Mouse (Mus musculus) myocyte (in vitro differentiated cells): Measurements from ENCODE around the gene Slc38a11. TPM values are rescaled to one million over a fixed set of nuclear protein-coding genes. Genes with fewer than 3 reads are reported as not detected.

Experiments
- H3K27me3 ChIP-seq: one replicate; pipeline ENCODE4 v1.6.1; 2011; ENCODE audit not compliant: control insufficient read depth, insufficient read depth, insufficient read length
- H3K36me3 ChIP-seq: one replicate; pipeline ENCODE4 v1.6.1; 2011; ENCODE audit not compliant: control insufficient read depth, insufficient read depth
- H3K4me2 ChIP-seq: one replicate; pipeline ENCODE4 v1.6.1; 2011; ENCODE audit warnings: low read depth, control low read depth
- H3K4me3 ChIP-seq: one replicate; pipeline ENCODE4 v1.5.1; 2011; ENCODE audit warnings: mild to moderate bottlenecking, control low read depth, moderate library complexity
- H3K79me2 ChIP-seq: one replicate; pipeline ENCODE4 v1.6.1; 2011; ENCODE audit not compliant: control insufficient read depth, insufficient read depth
- H3ac ChIP-seq: one replicate; pipeline ENCODE4 v1.6.1; 2011; ENCODE audit not compliant: control insufficient read depth, insufficient read length
- CEBPB ChIP-seq: IDR thresholded peaks from 2 replicates; pipeline ENCODE4 v1.6.1; 2011; ENCODE audit warnings: mild to moderate bottlenecking, moderate library complexity; ENCODE audit not compliant: poor library complexity, insufficient read depth, severe bottlenecking
- E2F4 ChIP-seq: IDR thresholded peaks from one replicate; pipeline ENCODE4 v1.6.1; 2011; ENCODE audit warnings: mild to moderate bottlenecking, control low read depth, moderate library complexity; ENCODE audit not compliant: insufficient read depth
- MAX ChIP-seq: IDR thresholded peaks from one replicate; pipeline ENCODE4 v1.6.1; 2011; ENCODE audit warnings: low read depth, mild to moderate bottlenecking, control low read depth
- MYOD1 ChIP-seq, 3 experiments: IDR thresholded peaks; one replicate each; pipeline ENCODE4 v1.6.1; 2011; ENCODE audit warnings: control low read depth in 2 of 3, low read depth in 2 of 3, mild to moderate bottlenecking in 2 of 3, moderate library complexity in 1 of 3; ENCODE audit not compliant: insufficient read length in 2 of 3, control insufficient read depth in 1 of 3
- MYOG ChIP-seq, 3 experiments: IDR thresholded peaks; one replicate each; pipeline ENCODE4 v1.6.1; 2011; ENCODE audit warnings: control low read depth in 2 of 3, low read depth in 2 of 3, mild to moderate bottlenecking in 2 of 3; ENCODE audit not compliant: insufficient read length in 2 of 3, control insufficient read depth in 1 of 3, insufficient read depth in 1 of 3
- POLR2A ChIP-seq: IDR thresholded peaks from one replicate; pipeline ENCODE4 v1.6.1; 2011; ENCODE audit warnings: low read depth, mild to moderate bottlenecking, control low read depth, moderate library complexity; ENCODE audit not compliant: insufficient read length
- POLR2AphosphoS2 ChIP-seq: IDR thresholded peaks from one replicate; pipeline ENCODE4 v1.6.1; 2011; ENCODE audit warnings: low read depth, control low read depth; ENCODE audit not compliant: insufficient read length
- REST ChIP-seq: IDR thresholded peaks from one replicate; pipeline ENCODE4 v1.6.1; 2011; ENCODE audit warnings: mild to moderate bottlenecking, control low read depth, moderate library complexity; ENCODE audit not compliant: insufficient read depth, insufficient read length
- SRF ChIP-seq: IDR thresholded peaks from one replicate; pipeline ENCODE4 v1.6.1; 2011; ENCODE audit warnings: low read depth; ENCODE audit not compliant: control insufficient read depth, insufficient read length
- TCF12 ChIP-seq: IDR thresholded peaks from one replicate; pipeline ENCODE4 v1.6.1; 2011; ENCODE audit warnings: mild to moderate bottlenecking, control low read depth; ENCODE audit not compliant: poor library complexity, insufficient read depth, severe bottlenecking
- TCF3 ChIP-seq: IDR thresholded peaks from one replicate; pipeline ENCODE4 v1.6.1; 2011; ENCODE audit warnings: low read depth, control low read depth; ENCODE audit not compliant: insufficient read length
- USF1 ChIP-seq: IDR thresholded peaks from one replicate; pipeline ENCODE4 v1.6.1; 2011; ENCODE audit warnings: low read depth, mild to moderate bottlenecking, control low read depth, moderate library complexity
- polyA plus RNA-seq: library from polyadenylated mRNA; unstranded; fragments of >200 nt; fragmentation: generic; extraction: Trizol; gene quantifications from one replicate; pipeline ENCODE4 v1.2.1, GENCODE M21; 2012; ENCODE audit warnings: missing spikeins

The Slc38a11 gene
- polyA plus RNA-seq, 1 experiment: not detected

DNA sequence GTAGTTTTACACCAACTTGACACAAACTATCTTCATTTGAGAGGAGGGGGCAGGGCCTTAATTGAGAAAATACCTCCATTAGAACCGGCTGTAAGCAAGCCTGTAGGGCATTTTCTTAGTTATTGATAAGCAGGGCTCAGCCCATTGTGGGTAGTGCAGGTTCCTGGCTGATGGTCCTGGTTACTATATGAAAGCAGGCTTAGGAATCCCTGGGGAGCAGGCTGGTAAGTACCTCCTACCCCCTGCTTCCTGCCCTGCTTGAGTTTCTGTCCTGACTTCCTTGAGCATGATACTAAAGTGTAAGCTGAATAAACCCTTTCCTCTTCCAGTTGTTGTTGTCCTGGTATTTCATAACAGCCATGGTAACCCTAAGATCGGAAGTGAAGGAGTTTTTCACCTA, 89.9 kb downstream of the Slc38a11 start:
- Histone ChIP-seq H3K4me3 (no peak overlapping the region), H3ac (no peak overlapping the region), H3K79me2 (no peaks in the 10 kb centered on the region), H3K4me2 (no peak overlapping the region), H3K27me3 (no peaks in the 10 kb centered on the region), H3K36me3 (no peaks in the 10 kb centered on the region)
- TF ChIP-seq SRF: no peak
- no peak for TF ChIP-seq POLR2A
- no peak for TF ChIP-seq E2F4
- TF ChIP-seq MYOD1 (IDR thresholded peaks at IDR 0.05; ENCODE audit: control insufficient read depth in 1 of 3, insufficient read length in 2 of 3, low read depth in 2 of 3): no peak
- no peak for TF ChIP-seq CEBPB
- no peak for TF ChIP-seq REST
- no peak for TF ChIP-seq TCF12
- TF ChIP-seq POLR2AphosphoS2: no peak
- TF ChIP-seq TCF3: no peak
- no peak for TF ChIP-seq MYOG (IDR thresholded peaks at IDR 0.05; ENCODE audit: control insufficient read depth in 1 of 3, insufficient read depth in 1 of 3, insufficient read length in 2 of 3, low read depth in 2 of 3)
- no peak for TF ChIP-seq MAX
- TF ChIP-seq USF1: no peak

DNA sequence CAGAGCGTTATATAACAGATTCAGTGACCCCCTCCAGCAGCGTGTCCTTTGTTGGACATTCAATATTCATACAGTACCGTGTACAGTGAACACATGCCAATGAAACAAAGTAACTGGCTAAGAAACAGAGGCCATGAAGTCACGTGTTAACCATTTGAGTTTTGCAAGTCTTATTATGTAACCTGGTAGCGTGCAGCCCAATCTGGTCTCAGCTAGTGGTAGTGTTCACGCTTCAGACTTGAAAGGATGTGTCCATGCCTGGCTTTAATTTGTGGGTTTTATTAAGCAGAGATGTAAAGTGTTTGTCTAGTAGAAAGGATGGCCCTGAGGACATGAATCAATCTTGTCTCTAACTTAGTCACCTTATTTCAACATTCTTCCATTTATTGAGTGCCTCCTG, 95.1 kb downstream of the Slc38a11 start:
- no peaks in the 10 kb centered on the region for H3K79me2 ChIP-seq
- H3K27me3 ChIP-seq: no peaks in the 10 kb centered on the region
- H3K4me2 ChIP-seq: no peak overlapping the region
- TF ChIP-seq POLR2AphosphoS2: no peak
- 0 out of 2 replicates have a peak, but pooled peaks have one; percentile 6 for TF ChIP-seq CEBPB
- no peak overlapping the region for H3ac ChIP-seq
- no peaks in the 10 kb centered on the region for H3K36me3 ChIP-seq
- no peak overlapping the region for H3K4me3 ChIP-seq

DNA sequence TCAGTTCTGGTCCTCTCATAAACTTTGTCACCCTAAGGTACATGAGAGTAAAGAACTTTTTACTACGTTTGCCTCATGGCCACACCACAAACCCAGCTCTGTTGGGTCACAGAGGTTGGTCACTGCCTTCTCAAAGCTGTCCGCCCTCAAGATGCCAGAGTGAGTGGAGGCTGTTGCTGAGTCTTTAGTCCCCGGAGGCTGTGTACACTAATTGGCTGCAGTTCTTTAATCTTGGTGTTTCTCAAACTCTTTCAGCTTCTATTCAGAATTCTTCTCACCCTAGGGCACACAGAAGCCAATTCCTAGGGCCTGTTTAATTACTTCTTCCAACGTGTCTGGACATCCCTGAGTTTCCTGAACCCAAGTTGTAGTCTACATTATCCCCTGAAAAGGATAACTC, 96.0 kb downstream of the Slc38a11 start:
- Histone ChIP-seq H3K4me2 (no peak overlapping the region), H3K79me2 (no peaks in the 10 kb centered on the region), H3K4me3 (no peak overlapping the region), H3K27me3 (no peaks in the 10 kb centered on the region), H3ac (no peak overlapping the region), H3K36me3 (no peaks in the 10 kb centered on the region)
- TF ChIP-seq CEBPB (no peak), E2F4 (no peak), MAX (no peak), USF1 (no peak), POLR2AphosphoS2 (no peak), MYOG (IDR thresholded peaks at IDR 0.05; ENCODE audit: control insufficient read depth in 1 of 3, insufficient read depth in 1 of 3, insufficient read length in 2 of 3, low read depth in 2 of 3) (no peak), MYOD1 (IDR thresholded peaks at IDR 0.05; ENCODE audit: control insufficient read depth in 1 of 3, insufficient read length in 2 of 3, low read depth in 2 of 3) (no peak), REST (no peak), POLR2A (no peak), TCF12 (no peak), TCF3 (no peak), SRF (no peak)

DNA sequence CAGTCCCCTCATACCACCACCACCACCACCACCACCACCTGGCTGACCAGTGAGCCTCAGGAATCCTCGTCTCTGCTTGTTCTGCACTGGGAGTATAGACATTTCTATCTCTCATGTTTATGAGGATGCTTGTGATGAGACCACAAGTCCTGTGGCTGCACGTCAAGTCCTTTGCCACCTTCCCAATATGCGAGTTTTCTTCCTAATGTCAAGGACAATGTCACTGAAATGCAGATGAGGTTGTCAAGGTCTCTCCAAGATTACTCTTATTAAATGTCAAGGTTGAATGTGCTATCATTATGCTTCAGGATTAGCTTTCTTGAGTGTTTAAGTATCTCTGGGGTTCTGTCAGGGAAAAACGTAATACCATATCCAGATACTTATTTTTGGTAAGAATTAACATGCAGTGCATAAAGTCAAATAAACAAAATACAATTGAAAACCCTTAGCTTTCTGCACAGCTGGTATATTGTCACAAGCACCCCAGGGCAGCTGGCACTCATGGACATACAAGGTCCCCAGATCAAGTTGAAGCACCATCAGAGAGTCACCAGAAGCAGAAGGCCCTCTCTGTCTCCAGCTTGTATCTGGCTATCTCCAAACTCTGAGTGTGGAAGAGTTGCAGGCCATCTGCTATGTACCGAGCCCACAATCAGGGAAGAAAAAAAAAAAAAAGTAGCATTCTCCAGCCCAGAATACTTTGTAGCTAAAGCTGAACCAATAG, 97.1 kb downstream of the Slc38a11 start:
- H3K27me3 ChIP-seq: no peaks in the 10 kb centered on the region
- no peak overlapping the region for H3K4me3 ChIP-seq
- H3K79me2 ChIP-seq: no peaks in the 10 kb centered on the region
- H3K36me3 ChIP-seq: no peaks in the 10 kb centered on the region
- TF ChIP-seq TCF3 (no peak), POLR2A (no peak), E2F4 (no peak), USF1 (no peak), SRF (no peak), CEBPB (no peak), MYOG (IDR thresholded peaks at IDR 0.05; ENCODE audit: control insufficient read depth in 1 of 3, insufficient read depth in 1 of 3, insufficient read length in 2 of 3, low read depth in 2 of 3) (no peak), REST (no peak), MAX (no peak), TCF12 (no peak), MYOD1 (IDR thresholded peaks at IDR 0.05; ENCODE audit: control insufficient read depth in 1 of 3, insufficient read length in 2 of 3, low read depth in 2 of 3) (no peak), POLR2AphosphoS2 (no peak)
- H3K4me2 ChIP-seq: no peak overlapping the region
- no peak overlapping the region for H3ac ChIP-seq

Other genes starting within 250 kb of the Slc38a11 start
- 2.4 TPM for gene Cobll1, start 124.6 kb downstream of the Slc38a11 start, polyA plus RNA-seq
- 0.05 TPM for gene Scn3a, start 203.6 kb upstream of the Slc38a11 start, polyA plus RNA-seq